Mouse (Mus musculus) neural tube, embryonic 14.5 days (tissue): ENCODE results near the gene Ryr1. TPM values are rescaled to one million over a fixed set of nuclear protein-coding genes. Genes with fewer than 3 reads are reported as not detected.

Experiments used
- ATAC-seq: fragments of 200-750 bp; cut with Nextera tagmentation; 2 replicates; pipeline ENCODE4 v1.8.0; 2017; ENCODE audit warnings: low read depth, mild to moderate bottlenecking, moderate TSS enrichment, moderate library complexity
- H3K27ac ChIP-seq: fragments of 300-500 bp; sonication (generic); 2 replicates; pipeline ENCODE4 v1.5.1; 2014; ENCODE audit warnings: low read depth, mild to moderate bottlenecking, control low read depth, low read length, moderate library complexity, mixed read lengths
- H3K27me3 ChIP-seq: fragments of 300-500 bp; sonication (generic); 2 replicates; pipeline ENCODE4 v1.6.1; 2014; ENCODE audit warnings: low read length; ENCODE audit not compliant: control insufficient read depth, insufficient read depth
- H3K36me3 ChIP-seq: fragments of 300-500 bp; sonication (generic); 2 replicates; pipeline ENCODE4 v1.6.1; 2014; ENCODE audit warnings: low read length, mixed read lengths; ENCODE audit not compliant: control insufficient read depth, insufficient read depth
- H3K4me1 ChIP-seq: fragments of 300-500 bp; sonication (generic); 2 replicates; pipeline ENCODE4 v1.6.1; 2014; ENCODE audit warnings: low read length; ENCODE audit not compliant: control insufficient read depth, insufficient read depth
- H3K4me2 ChIP-seq: fragments of 300-500 bp; sonication (generic); 2 replicates; pipeline ENCODE4 v1.6.1; 2014; ENCODE audit warnings: mild to moderate bottlenecking, low read depth, low read length, control low read depth
- H3K4me3 ChIP-seq: fragments of 300-500 bp; sonication (generic); 2 replicates; pipeline ENCODE4 v1.5.1; 2014; ENCODE audit warnings: low read depth, low read length, control low read depth, mixed read lengths
- H3K9ac ChIP-seq: fragments of 300-500 bp; sonication (generic); replicated peaks from 2 replicates; pipeline ENCODE4 v1.6.1; 2014; ENCODE audit warnings: low read depth, mild to moderate bottlenecking, control low read depth, low read length, mixed read lengths
- H3K9me3 ChIP-seq: fragments of 300-500 bp; sonication (generic); 2 replicates; pipeline ENCODE4 v1.6.1; 2016; ENCODE audit warnings: low read length; ENCODE audit not compliant: control insufficient read depth
- WGBS: fragments of 180-500 bp; shearing (Covaris S2); extraction: QIAGEN DNeasy Blood & Tissue Kit; methylation state at CpG from one replicate; pipeline ENCODE4 v1.1.7; 2014; 5-methylcytosine and 5-hydroxymethylcytosine counted together
- polyA plus RNA-seq: library from polyadenylated mRNA; unstranded; fragments of >200 nt; fragmentation: Nextera tagmentation; extraction: Ambion mirVana; gene quantifications from 2 replicates; pipeline ENCODE4 v1.2.1, GENCODE M21; 2014

The Ryr1 gene
- polyA plus RNA-seq, 1 experiment from 2014 or later = 11.6 TPM

DNA sequence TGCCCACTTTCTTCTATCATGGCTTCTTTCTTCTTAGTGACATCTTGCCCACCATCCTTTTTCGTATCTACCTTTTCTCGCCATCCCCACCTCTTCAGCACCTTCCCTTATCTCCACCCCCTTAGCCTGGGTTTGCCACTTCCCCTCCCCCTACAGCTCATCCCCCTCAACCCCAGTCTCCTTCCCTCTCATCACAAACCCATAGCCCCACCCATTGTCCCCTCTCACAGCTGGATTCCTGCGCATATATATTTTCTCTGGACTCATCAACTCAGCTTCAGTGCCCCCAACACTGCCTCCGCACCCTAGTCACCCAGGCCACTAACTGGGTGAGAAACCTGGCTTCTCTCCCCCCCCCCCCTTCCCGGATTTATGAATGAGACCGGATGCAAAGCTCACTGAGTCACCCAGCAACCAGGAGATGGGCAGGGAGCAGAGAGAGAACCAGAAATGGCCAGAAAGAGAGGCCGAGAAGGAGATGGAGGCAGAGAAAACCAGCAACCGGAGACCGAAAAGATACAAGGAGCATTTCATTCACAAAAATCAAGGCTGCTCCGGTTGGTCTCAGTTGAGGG lies 43.2 kb upstream of the Ryr1 start:
- Histone ChIP-seq H3K4me1 (peaks cover 18% of the 10 kb centered on the region), H3K27ac (peak overlapping the region; percentile 78; the same call in 1 of the 2 replicates), H3K36me3 (peaks cover 3% of the 10 kb centered on the region; the same call in 1 of the 2 replicates), H3K4me2 (peak overlapping the region; percentile 60), H3K27me3 (peaks cover 20% of the 10 kb centered on the region), H3K9ac (peak overlapping the region; percentile 74), H3K4me3 (peak overlapping the region; percentile 68), H3K9me3 (no peaks in the 10 kb centered on the region)
- no peak for ATAC-seq
- under 1% methylated on average over 10 of the region's 10 CpGs for WGBS

DNA sequence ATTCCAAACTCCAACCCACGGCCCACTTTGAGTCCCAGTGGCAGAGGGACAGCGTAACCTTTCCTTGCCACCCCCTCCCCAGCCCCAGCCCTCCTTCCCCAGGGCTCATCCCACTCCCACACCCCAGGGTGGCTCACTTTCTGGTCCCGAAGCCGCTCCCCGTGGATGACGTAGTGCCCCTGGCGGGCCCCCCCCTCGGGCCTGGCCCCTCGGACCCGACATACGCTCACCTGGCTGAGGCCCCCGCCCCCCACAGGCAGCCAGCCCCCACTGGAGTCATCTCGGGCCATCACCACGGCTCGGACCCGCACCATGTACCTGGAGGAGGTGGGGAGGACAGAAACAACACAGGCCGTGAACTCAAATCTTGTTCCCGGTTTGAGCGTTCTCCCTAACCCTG lies 42.7 kb upstream of the Ryr1 start:
- Histone ChIP-seq H3K27ac (no peak overlapping the region), H3K4me3 (peak overlapping the region; percentile 68; the same call in 1 of the 2 replicates), H3K4me1 (peaks cover 18% of the 10 kb centered on the region), H3K27me3 (peaks cover 16% of the 10 kb centered on the region), H3K9ac (peak overlapping the region; percentile 39; the same call in 1 of the 2 replicates), H3K36me3 (0 out of 2 replicates have a peak, but pooled peaks cover 3% of the 10 kb centered on the region), H3K9me3 (no peaks in the 10 kb centered on the region), H3K4me2 (peak overlapping the region; percentile 60)
- 17% methylated on average over 19 of the region's 19 CpGs for WGBS
- ATAC-seq = no peak

DNA sequence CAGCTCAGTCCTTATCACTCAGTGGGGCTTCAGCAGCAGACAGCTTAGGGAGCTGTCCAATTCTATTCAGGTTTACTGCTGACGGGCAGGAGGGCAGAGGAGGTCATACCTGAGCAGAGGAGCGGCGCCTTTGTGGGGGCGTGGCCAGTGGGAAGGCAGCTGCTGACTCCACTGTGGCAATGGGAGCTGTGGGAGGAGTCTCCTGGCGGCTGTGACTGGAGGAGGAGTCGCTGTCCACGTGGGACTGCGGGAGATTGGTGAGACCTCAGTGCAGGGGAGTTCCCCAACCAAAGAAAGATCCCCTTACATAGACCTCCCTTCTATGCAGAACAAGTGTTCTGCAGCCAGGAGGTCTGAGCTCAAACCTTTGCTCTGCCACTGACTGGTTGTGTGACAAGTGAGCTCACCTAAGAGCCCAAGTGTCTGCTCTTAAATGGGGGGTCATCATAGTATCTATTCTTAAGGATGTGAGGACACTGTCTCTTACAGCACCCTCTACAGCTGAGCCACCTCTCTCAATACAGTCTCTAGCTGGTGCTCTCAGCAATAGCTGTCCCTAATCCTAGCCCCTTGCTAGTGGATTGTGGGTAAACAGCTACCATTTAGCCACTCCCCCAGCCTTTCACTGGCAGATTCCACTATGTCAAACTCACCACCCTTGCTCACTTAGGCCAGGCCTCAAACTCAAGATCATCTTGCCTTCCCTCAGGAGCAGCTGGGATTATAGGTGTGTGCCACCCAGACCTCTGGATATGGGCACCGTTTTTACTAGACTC lies 38.0 kb upstream of the Ryr1 start:
- H3K9me3 ChIP-seq = no peaks in the 10 kb centered on the region
- H3K4me2 ChIP-seq = no peak overlapping the region
- H3K27ac ChIP-seq = no peak overlapping the region
- H3K27me3 ChIP-seq = peaks cover 3% of the 10 kb centered on the region; the same call in 1 of the 2 replicates
- no peak overlapping the region for H3K4me3 ChIP-seq
- ATAC-seq = no peak
- WGBS = 23% methylated on average over 9 of the region's 9 CpGs
- no peak overlapping the region for H3K9ac ChIP-seq
- H3K4me1 ChIP-seq = peaks cover 4% of the 10 kb centered on the region
- H3K36me3 ChIP-seq = 0 out of 2 replicates have a peak, but pooled peaks cover 3% of the 10 kb centered on the region

DNA sequence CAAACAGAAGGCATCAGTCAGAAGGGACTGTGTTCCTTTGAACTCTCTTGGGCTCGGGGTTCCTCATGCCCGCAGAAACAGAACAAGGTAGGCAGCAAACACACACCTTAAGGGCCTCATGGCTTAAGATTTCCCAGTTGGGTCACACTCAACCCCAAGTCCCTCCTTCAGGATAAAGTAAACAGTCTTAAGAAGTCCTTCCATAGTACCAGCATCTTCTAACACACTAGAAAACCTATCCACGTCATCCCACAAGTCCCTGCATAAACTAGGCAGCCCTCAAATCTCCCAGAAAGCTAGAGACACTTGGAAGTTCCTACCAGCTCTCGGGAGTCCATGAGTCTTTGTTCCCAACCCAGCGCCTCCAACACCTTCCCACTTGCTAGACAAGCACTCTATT lies 37.3 kb upstream of the Ryr1 start:
- no peak overlapping the region for H3K4me3 ChIP-seq
- H3K9ac ChIP-seq = no peak overlapping the region
- peaks cover 4% of the 10 kb centered on the region; the same call in 1 of the 2 replicates for H3K27me3 ChIP-seq
- no peak overlapping the region for H3K27ac ChIP-seq
- H3K9me3 ChIP-seq = no peaks in the 10 kb centered on the region
- 0 out of 2 replicates have a peak, but pooled peaks cover 3% of the 10 kb centered on the region for H3K36me3 ChIP-seq
- no peak overlapping the region for H3K4me2 ChIP-seq
- no peak for ATAC-seq
- no peaks in the 10 kb centered on the region for H3K4me1 ChIP-seq
- 83% methylated on average over 5 of the region's 5 CpGs for WGBS

DNA sequence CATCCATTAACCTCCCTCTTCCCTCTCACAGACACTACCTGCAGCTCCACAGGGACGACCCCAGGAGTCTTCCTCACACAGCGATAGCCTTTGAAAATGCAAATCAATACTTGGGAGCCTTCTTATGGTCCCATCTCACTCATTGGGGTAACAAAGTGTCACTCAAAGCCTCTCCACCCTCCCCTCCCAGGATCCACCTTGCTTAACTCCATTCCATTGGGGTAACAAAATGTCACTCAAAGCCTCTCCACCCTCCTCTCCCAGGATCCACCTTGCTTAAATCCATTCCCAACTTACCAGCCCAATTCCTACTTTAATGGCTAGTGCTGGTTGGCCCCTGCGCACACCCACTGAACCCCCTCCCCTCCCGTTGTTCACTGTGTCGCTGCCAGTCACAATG lies 33.3 kb upstream of the Ryr1 start:
- 2% methylated on average over 5 of the region's 5 CpGs for WGBS
- Histone ChIP-seq H3K4me3 (no peak overlapping the region), H3K36me3 (no peaks in the 10 kb centered on the region), H3K27ac (no peak overlapping the region), H3K4me2 (no peak overlapping the region), H3K9me3 (no peaks in the 10 kb centered on the region), H3K9ac (no peak overlapping the region), H3K4me1 (0 out of 2 replicates have a peak, but pooled peaks cover 4% of the 10 kb centered on the region), H3K27me3 (peaks cover 4% of the 10 kb centered on the region; the same call in 1 of the 2 replicates)
- no peak for ATAC-seq

DNA sequence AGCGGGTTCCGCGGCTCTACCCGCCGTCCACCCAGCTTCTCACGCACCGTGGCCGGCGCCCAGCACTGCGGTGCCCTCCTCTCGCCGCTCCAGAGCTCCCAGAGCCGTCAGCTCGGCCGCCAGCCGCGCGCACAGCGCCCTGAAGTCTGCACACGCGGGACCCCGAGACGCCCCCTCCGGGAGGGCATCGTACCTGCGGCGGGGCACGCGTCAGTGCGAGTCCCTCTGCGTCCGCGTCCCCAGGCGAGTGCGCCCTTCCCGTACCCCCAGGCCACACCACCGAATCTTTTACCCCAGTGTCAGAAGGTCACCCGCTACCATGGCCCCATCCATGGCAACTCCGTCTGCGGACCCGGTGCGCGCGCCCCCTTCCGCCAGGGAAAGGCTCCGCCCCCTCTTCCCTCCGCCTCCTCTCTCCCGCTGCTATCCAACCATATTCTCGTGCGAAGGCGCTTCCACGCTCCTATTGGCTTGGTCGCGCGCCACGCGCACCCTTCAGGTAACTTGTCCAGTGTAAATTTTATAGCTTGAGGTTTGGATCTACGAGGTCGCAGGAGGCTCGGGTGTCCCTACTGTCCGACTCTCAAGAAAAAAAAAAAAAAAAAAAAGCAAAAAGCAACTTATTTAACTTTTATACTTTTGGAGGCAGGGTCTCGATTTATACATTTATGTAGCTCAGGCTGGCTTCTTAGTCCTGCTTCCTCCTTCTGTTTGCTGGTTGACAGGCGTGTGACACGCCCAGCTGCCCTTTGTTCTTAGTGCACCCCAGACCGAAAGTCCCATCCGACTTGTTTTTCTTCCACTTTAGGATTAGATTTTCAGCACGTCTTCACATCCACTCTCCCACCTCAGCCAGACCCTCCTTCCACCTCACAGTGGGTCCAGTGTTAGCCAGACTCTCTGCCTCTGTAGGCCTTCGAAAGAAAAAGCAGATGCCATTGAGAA lies 31.1 kb upstream of the Ryr1 start, which contains the start of gene Fam98c:
Gene Fam98c, minus strand, starts transcription at position 397 of the 945 bp plus-strand sequence.
- Histone ChIP-seq H3K4me1 (0 out of 2 replicates have a peak, but pooled peaks cover 4% of the 10 kb centered on the region), H3K9me3 (no peaks in the 10 kb centered on the region), H3K4me2 (peak within 1 kb of the TSS; percentile 56), H3K36me3 (no peaks in the 10 kb centered on the region), H3K4me3 (peak within 1 kb of the TSS; percentile 57), H3K9ac (peak within 1 kb of the TSS; percentile 74), H3K27ac (peak within 1 kb of the TSS; percentile 76), H3K27me3 (peaks cover 4% of the 10 kb centered on the region; the same call in 1 of the 2 replicates)
- 4% methylated on average over 67 of the region's 68 CpGs for WGBS
- peak; percentile 84 for ATAC-seq

DNA sequence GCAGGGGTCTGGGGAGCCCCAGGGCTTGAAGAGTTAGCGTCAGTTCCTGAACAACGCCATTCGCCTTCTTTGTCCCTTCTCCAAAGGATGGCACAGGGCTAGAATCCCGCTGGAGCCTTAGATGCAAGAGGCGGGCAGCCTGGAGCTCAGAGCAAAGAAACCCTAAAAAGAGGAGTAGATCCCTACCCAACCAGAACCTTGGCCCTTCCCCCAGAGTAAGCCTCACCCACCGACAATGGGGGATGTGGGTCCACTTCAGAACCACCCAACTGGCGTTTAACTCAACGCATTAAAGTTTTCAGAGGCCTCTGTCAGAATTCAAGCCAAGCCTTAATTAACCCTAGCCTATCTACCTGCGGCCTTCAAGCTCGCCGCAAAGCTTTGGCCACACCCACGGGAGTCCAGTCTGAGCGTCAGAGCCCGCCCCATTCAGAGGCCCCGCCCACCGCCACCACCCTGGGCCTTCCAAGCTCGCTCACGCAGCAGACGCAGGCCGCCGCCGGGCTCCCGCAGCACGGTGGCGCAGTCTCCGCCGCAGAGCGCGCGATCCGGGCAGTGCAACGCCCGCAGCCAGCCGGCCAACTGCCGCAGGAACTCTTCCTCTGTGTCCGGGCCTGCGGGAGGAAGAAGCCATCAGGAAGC lies 30.3 kb upstream of the Ryr1 start:
- Histone ChIP-seq H3K4me1 (0 out of 2 replicates have a peak, but pooled peaks cover 4% of the 10 kb centered on the region), H3K4me2 (peak overlapping the region; percentile 56), H3K27ac (peak overlapping the region; percentile 76), H3K36me3 (no peaks in the 10 kb centered on the region), H3K9me3 (no peaks in the 10 kb centered on the region), H3K4me3 (peak overlapping the region; percentile 57), H3K27me3 (peaks cover 4% of the 10 kb centered on the region; the same call in 1 of the 2 replicates), H3K9ac (peak overlapping the region; percentile 74)
- 7% methylated on average over 37 of the region's 37 CpGs for WGBS
- ATAC-seq = peak; percentile 91
